Mouse (Mus musculus): ENCODE results near the gene Kcnt1. TPM values are rescaled to one million over a fixed set of nuclear protein-coding genes. Genes with fewer than 3 reads are reported as not detected.

Kcnt1 gene
- total RNA-seq, 2 experiments from 2014 or later: 0.16 to 0.49 TPM

Other genes with a start within 250 kb of the Kcnt1 start
- gene Ccdc183, start 246.1 kb upstream of the Kcnt1 start, total RNA-seq (2021): not detected
- gene Tmem141, start 241.7 kb upstream of the Kcnt1 start, total RNA-seq (2021): 10 to 100 TPM; 11.7 to 18.6 TPM
- 10 to 100 TPM in 1 of 2 experiments, 1 to 10 TPM in 1; 9.7 to 14.3 TPM for gene Fcna, start 235.7 kb upstream of the Kcnt1 start, total RNA-seq (2021)
- 1 to 10 TPM; 1.2 to 2.5 TPM for gene Lcn8, start 210.6 kb upstream of the Kcnt1 start, total RNA-seq (2021)
- gene Lcn5, start 205.8 kb upstream of the Kcnt1 start, total RNA-seq (2021): not detected
- not detected for gene Lcn6, start 186.9 kb upstream of the Kcnt1 start, total RNA-seq (2021)
- gene Lcn10, start 181.0 kb upstream of the Kcnt1 start, total RNA-seq (2021): not detected
- gene Obp2a, start 163.7 kb upstream of the Kcnt1 start, total RNA-seq (2021): not detected
- 10 to 100 TPM; 21.5 to 25.6 TPM for gene Bmyc, start 157.0 kb upstream of the Kcnt1 start, total RNA-seq (2021)
- not detected for gene Obp2b, start 126.7 kb upstream of the Kcnt1 start, total RNA-seq (2021)
- gene Lcn3, start 98.2 kb upstream of the Kcnt1 start, total RNA-seq (2021): not detected
- gene Lcn11, start 86.7 kb upstream of the Kcnt1 start, total RNA-seq (2021): not detected
- gene Gm13539, start 81.5 kb upstream of the Kcnt1 start, total RNA-seq (2021): not detected
- not detected for gene Glt6d1, start 47.9 kb upstream of the Kcnt1 start, total RNA-seq (2021)
- not detected for gene Lcn9, start 40.6 kb upstream of the Kcnt1 start, total RNA-seq (2021)
- gene Sohlh1, start 16.5 kb upstream of the Kcnt1 start, total RNA-seq (2021): not detected
- gene Camsap1, start 119.5 kb downstream of the Kcnt1 start, total RNA-seq (2021): 10 to 100 TPM; 34.2 to 45.1 TPM
- 100 to 1,000 TPM; 186 to 187 TPM for gene Ubac1, start 158.0 kb downstream of the Kcnt1 start, total RNA-seq (2021)

Measured in gastrocnemius, postnatal 4 days (tissue).